Mouse (Mus musculus): ENCODE data around the gene Irf4.

DNA sequence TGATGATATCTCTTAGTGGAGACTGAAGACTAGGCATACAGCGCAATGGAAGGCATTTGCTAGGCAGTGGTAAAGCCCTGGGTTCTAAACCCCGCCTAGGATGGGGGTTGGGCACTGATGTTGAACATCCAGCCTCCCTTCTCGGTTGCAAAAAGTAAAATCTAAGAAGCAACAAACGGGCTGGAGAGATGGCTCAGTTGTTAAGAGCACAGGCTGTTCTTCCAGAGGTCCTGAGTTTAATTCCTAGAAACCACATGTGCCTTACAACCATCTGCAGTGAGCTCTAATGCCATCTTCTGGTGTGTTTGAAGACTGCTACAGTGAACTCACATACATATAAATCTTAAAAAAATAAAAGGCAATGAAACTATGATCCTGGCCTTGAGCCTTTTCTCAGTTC, 13.2 kb downstream of the Irf4 start:
- TF ChIP-seq CTCF (IDR thresholded peaks at IDR 0.05; ENCODE audit: extremely low read depth, insufficient read length, insufficient replicate concordance, low read depth, low read length) (no peak), POLR2A (IDR thresholded peaks at IDR 0.05; ENCODE audit: low read depth, low read length) (no peak)

All from small intestine, adult 2 months (tissue).